Mouse (Mus musculus): ENCODE data around the gene Ica1. TPM values are rescaled to one million over a fixed set of nuclear protein-coding genes. Genes with fewer than 3 reads are reported as not detected.

Gene Ica1
- total RNA-seq, 2 experiments from 2014 or later = 20.2 to 38.2 TPM

DNA sequence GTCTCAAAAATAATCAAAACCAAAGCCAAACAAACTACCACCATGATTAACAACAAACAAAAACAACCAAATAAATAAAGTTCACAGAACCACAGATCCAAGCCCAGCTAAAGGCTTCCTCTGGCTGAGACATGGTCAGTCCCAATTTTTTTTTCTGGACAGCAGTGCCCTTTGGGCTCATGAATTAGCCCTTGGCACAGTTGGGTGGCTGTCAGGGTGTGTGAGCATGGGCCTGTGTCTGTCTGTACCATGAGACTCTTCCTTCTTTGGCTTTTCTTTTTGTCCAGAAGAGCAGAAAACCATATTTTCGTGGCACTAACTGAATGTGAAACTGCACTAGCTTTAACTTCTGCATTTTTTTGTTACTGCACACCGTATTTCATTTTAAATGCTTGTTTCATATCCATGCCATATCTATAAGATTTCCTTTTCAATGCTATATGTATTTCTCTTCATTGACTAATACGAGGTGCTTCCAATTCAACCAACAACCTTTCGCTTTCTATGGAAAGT is 34.0 kb downstream of the Ica1 start:
- DNase-seq (ENCODE audit: low spot score in 2 of 2) = no peak

DNA sequence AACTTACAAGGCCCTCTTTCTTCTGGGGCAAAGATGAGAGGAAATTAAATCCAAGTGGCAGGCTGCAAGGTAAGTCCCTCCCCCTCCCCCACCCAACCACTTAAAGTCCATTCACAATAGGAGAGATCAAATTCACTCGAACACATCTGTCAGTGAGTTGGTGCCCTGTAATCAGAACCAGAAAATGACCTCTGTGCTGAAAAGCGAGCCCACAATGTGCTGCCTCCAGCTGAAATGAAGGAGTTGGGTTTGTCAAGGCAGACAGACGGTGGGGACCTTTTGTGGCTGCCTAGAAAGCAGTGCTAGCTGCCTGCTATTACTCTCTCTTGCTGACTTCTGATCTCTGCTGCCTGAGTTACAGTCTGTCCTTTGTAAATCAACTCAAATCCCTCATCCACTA is 35.8 kb downstream of the Ica1 start:
- DNase-seq (ENCODE audit: low spot score in 2 of 2) = no peak

DNA sequence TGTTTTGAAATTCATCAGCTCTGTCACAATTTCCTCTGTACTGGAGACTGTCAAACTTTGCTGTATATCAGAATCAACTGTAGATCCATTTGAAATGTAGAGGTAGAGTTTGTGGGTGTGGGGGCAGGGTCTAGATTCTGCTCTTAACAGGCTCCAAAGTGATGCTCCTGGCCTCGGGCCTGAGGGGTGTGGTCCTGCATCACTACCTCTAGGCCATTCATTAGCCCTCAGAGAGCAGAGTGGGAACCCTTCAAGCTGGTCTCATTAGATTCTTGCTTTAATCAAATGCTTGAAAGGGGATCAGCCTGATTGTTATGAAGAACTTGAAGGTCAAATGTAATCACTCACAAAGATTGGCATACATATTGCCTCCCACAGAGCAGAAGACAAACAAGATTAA is 36.6 kb downstream of the Ica1 start:
- DNase-seq (ENCODE audit: low spot score in 2 of 2) = no peak

DNA sequence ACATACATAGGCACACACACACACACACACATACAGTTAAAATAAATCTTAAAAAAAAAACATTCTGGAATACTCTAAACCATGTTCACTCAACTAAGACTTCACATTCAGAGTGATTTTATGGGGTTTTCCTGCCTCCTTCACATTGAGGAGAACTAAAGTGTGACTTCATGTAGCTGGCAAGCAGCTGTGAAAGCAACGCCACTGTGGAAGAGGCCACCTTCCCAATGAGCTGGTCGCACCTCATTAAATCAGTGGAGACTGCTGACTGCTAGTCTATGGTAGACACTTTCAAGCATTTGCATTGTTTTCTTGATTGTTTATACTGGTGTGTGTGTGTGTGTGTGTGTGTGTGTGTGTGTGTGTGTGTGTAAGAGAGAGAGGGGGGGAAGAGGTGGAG is 38.2 kb downstream of the Ica1 start:
- no peak for DNase-seq (ENCODE audit: low spot score in 2 of 2)

DNA sequence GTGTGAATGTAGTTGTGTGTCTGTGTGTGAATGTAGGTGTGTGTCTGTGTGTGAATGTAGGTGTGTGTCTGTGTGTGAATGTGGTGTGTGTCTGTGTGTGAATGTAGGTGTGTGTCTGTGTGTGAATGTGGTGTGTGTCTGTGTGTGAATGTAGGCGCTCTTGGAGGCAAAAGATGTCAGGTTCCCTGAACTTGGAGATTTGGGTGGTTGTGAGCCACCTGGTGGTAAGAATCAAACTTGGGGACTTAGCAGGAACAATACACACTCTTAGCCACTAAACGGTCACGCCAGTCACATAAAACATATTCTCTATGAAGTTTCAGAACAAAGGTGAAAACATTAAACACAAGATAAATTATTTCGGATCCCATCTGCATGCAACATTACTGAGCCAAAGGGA is 39.9 kb downstream of the Ica1 start:
- no peak for DNase-seq (ENCODE audit: low spot score in 2 of 2)

DNA sequence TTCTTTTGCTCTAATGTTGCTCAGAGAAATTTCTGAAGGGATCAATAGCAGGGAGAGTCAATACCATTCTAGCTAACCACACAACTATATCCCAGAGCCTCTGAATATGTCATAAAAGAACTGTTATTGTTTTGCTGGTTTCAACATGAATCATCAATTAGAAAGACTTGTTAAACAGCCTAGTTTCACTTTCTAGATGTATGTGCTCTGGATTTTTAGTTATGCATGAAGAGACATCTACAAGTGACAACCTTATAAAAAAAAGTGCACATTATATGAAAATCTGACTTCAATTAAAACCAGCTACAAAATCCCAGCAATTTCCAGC is 41.8 kb downstream of the Ica1 start:
- no peak for DNase-seq (ENCODE audit: low spot score in 2 of 2)

DNA sequence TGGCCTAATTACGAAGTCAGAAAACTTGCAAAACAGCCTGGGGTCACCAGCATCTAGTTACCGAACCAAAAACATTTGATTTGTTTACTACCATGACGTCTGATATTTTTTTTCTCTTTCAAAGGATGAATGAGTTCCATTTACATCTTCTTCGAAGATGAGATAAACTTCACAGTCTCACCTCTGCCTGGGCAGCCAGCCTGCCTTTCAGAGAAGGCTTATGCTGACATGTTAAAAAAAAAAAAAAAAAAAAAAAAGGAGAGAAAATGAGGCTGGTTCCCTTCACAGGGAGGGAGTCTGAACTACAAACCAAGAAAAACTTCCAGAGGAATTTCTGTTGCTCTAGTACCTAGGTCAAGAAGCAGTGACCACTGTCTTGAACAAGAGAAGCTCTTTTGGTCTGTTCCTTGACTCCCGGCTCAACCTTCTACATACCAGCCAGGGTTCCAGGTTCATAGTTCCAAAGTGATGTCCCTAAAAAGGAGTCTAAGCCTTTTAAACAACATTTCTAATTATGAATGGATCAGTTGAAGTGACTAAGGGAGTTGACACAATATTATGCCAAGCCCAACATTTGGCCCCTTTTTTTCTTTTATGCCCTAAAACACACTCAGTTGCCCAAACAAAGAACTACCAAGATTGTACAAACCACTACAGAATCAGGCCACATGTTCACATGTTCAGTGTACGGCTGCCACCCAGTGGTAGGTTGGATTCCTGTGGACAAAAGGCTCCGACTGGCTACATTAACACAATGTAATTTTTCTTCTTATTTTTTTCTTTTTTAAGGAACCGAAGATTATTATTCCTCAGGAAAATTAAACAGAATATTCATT is 42.4 kb downstream of the Ica1 start:
- DNase-seq (ENCODE audit: low spot score in 2 of 2) = peak; percentile 59 to 68

DNA sequence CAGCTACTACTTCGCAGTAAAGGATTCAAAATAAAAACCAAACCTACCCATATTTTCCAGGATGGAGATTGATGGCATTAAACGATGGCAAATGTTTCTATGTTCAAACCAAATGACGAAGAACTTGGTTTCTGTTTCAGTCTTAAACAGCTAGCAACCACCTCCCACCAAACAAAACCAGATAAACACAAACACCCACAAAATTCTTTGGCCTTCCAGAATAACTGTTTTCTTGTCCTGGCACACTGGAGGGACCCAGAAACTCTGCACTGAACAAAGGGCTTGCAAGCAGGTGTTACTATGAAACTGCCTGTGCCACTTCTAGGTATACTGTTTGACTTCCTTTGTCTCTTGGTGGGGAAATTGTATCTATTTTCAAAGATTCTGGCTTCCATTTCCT is 43.2 kb downstream of the Ica1 start:
- DNase-seq (ENCODE audit: low spot score in 2 of 2) = no peak

DNA sequence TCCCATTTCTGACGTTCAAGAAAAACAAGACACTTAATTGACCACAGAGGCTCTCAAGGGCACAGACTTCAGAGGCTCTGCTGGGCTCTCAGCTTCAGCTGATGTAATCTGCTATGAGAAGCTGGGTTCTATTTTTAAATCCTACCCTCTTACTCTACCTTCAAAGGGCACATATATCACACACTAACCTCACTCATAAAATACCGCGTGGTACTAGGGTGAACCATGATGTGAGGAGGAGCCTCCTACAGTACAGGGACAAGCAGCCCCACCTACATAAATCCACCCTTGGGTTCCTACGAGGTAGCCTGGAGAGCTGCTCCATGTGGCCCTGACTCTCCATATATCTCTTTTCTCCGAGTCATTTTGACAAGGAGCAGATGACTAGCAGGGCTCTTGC is 45.8 kb downstream of the Ica1 start:
- peak in 1 of 2 experiments; percentile 31 for DNase-seq (ENCODE audit: low spot score in 2 of 2)

DNA sequence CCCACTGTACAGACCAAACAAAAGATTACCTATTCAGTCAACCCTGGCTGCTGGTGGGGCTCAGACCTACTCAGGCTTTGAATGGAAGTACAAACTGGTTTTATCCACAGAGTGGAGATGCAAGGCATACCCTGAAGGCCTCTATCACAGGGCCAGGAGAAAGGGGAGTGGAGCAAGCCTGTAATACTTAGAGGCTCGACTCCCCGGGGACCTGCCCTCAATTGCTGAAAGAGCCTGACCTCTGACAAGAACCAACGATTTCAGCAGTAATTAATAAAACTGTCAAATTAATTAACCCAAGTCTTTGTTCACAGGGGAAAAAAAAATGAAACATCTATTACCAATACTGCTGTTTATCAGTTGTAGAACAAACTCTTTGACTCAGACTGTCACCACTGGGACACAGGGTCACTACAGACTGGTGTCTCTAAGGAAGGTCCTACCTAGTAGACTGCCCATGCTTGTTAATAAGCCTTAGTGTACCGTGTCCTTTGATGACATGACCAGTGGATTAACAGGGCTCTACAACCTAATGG is 46.6 kb downstream of the Ica1 start:
- DNase-seq (ENCODE audit: low spot score in 2 of 2) = peak in 1 of 2 experiments; percentile 34

DNA sequence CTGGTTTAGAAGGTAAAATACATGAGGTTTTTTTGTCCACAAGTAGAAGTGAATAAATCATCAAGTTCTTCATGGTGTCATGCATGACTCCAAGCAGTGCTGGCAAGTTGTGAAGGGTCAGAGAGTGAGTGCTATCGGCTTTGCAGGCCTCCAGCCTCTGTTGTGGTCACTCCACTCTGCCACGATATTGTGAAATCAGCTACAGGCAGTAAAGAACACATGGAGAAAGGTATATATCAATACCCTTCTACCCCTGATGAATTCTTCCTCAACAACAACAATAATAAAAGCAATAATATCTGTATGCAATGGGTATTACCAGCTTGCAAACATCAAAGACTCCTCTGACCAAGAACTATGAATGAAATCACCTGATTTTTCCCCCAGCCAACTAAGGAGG is 47.9 kb downstream of the Ica1 start:
- DNase-seq (ENCODE audit: low spot score in 2 of 2) = no peak

DNA sequence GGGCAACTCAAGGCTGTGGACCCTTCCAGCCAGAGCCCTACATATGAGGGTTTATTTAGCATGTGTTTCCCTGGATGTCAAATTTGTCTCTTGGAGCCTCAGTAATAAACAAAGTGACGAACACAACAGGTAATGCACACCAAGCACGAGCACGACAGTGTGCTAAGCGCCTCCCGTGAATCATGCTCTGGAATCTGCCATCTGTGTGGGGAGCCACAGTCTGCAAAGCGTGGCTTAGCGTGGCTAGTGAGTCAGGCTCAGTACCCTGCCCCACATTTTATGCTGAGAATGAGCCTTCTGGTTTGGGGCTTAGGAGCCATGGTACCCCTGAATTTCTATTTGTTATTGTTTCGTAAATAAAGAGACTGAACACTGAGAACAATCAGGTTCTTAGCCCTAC is 50.5 kb downstream of the Ica1 start:
- DNase-seq (ENCODE audit: low spot score in 2 of 2) = no peak

DNA sequence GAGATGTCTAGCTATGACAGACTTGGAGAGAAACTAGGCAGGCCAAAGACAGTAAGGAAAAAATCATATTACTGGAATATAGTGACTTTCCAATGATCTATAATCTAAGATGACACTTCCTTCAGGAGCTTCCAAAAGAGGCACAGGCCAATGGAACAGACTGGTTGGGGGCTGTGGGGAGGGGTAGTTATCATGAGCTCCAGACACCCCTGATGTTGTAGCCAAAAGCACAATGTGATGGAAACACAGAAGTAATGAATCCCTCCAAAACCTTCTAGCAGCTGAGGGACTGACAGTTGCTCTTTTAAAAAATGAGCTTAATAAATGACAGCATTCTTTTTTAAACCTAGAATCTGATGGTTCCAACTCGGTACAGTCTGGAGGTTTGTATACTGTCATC is 52.7 kb downstream of the Ica1 start:
- DNase-seq (ENCODE audit: low spot score in 2 of 2) = no peak

DNA sequence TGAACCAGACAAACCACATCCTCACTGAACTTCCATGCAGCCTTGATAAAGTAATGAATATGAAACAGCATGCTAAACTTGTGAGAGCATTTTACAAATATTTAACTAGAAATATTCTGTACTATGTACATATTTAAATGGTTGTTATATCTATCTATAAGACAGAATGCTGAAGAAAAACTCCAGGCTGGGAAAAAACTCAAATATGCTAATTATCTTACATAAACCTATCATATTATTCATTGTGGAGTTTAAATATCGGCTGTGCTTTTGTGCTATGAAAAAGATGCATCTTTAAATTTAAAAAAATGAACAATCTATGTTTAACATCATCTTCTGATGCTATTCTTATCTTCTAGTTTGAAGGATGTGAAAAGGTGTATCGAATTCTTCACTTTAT is 58.6 kb downstream of the Ica1 start:
- no peak for DNase-seq (ENCODE audit: low spot score in 2 of 2)

DNA sequence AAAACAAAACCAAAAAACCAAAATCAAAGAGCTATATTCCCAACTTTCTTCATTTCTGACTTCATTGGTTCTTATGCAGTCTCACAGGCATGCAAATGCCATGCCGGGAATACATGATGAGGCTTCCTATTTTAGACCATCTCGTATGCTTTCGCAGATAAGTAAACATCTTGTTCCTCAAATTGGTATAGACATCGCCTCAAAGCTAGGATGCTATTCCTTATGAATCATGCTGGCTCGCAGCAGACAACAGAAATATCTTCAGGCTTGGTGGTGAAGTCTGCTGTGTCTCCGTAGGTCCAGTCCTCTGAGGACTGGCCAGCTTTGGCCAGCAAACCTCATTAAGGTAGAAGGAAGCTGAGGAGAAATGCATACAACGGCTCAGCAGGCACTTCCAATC is 60.3 kb downstream of the Ica1 start:
- no peak for DNase-seq (ENCODE audit: low spot score in 2 of 2)

DNA sequence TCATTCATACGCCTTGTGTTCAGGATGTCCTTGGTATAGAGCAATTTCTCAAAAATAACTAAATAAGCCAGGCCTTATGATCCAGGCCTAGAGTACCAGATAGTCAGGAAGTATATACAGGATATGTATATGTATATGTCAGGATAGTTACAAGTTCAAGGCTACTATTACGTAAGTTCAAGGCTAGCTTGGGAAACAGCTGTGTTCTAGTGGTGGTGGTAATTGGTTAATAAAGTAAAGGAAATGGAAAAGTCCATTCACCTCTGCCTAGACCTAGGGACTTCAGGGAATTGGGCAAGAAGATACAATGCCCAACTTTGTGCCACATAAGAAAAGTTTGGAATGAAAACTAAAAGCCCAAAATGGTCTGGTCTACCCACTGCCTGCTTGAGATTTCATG is 61.7 kb downstream of the Ica1 start:
- DNase-seq (ENCODE audit: low spot score in 2 of 2) = no peak

DNA sequence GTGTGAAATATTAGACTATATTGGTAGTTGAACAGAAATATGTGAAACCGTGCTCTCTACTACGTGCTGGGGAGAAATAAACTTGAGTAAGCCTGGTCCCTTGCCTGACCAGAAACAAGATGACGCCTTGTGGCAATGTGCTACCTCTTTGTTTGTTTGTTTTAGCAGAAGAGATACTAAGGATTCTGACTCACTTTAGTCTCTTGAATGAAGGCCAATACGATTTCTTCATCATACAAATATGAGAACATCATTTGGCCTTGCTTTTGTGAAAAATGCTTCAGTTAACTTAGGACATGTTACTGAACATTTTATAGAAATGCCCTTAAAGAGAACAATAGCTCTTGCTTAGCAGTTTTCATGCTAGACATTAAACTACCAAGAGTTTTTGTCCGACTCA is 67.0 kb downstream of the Ica1 start:
- DNase-seq (ENCODE audit: low spot score in 2 of 2) = no peak

DNA sequence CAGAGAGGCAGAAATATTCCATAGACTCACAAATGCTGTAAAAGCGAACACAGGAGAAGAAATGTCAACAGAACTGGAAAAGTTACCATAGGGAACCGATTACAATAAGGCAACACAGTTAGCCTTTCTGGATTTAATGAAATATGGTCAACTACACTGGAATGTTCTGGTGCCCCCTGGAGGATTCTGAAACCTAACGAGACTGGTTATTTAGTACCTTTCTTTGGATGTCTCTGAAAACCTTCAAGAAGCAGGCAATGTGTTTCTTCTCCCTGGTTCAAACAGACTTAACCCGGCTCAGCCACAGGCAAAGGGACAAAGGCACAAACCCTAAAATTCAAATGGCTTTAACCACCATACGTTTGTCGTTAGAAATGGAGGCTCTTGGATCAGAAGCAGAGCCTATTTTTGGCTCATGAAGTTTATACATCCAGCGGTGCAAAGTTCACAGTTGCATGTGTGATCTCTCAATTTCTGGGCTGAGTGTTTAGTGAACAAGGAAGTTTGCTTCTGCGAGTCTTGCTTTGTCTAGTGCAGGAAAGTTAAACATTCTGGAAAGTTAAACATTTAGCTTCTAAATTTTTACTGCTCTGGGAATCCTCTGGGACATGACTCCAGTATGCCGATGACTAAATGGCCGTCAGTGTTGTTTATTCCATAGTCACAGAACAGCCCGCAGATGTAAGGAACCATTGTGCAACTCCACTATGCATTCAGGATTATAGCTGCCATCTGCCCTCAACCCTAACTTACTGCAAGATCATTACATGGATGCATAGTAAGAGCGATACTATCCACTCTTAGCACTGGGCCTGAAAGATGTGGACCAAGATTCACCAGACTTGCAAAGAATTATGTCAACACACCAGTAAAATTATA is 83.4 kb downstream of the Ica1 start:
- DNase-seq (ENCODE audit: low spot score in 2 of 2) = no peak

DNA sequence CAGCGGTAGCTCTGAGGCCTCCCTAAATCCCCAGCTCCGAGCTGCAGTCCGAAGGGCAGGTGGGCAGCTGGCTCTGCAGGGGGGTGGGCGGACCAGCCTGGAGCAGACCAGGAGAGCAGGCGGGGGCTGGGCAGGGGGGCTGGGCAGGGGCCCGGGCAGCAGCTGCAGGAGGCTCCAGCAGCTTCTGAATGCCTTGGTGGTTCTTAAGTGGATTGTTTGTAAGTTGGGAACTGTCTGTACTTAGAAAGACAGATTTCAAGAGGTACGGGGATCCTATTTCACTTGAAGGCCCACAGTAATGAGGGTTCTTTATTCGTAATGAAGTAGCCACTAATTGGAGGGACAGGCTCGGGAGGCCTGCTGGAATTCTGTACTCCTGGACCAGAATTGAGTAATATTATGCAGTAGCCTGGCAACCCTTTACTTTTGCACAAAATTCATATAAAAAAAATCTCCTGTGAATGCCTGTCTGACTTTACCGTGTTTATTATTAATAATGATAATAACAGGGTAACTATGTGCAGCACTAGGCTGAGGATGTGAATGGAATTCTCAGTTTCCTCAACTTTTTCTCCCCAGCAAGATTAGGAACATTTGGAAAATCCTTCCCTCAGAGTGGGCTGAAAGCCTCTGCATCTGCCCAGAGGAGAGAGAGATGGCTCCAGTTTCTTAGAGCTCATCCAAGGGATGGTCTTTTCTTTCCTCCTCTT is 84.2 kb downstream of the Ica1 start:
- DNase-seq (ENCODE audit: low spot score in 2 of 2) = no peak

DNA sequence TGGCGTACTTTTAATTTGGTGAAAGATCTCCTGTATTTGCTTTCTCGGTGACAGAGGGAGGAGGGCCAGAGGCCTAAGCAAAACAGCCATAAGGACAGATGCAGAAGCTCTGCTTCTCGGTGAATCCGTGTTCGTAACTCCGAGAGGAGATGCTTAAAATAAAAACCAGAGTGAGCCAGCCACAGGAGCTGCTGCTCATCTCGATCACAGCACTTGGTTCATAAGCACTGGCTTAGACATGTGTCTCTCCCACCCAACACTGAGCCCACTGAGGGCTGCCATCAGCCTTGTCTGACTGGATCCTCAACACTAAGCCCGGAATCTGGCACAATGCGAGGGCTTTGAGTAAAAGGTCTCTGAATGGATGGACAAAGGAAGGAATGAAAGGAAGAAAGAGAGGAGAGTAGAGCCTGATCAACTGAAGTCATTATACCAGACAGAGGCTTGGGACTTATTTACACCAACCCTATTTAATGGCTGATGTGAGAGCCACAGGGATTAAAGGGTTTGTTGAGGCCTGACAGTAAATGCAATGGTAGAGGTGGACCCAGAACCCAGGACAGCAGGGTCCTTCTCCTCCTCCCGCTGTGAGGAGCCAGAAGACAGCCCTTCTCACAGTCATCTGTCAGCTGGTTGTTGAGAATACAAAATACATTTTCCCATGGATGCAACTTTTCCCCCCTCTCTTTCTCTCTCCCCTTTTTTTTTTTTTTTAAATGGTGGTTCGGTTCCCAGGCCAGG is 85.0 kb downstream of the Ica1 start:
- DNase-seq (ENCODE audit: low spot score in 2 of 2) = no peak

Data from adrenal gland, adult 18-20 months (tissue).